Mouse (Mus musculus): ENCODE measurements around the gene Aifm2. TPM values are rescaled to one million over a fixed set of nuclear protein-coding genes. Genes with fewer than 3 reads are reported as not detected.

The Aifm2 gene
- 8.1 TPM for polyA plus RNA-seq (2015; fragmentation: Illumina TruSeq; extraction: RNeasy Lipid Tissue Mini Kit (QIAGEN cat#74804); ENCODE audit: low read depth, low replicate concordance)

GRCm38 (mm10) chr10:61714771-61715461 is at the start of gene Aifm2:
Aifm2 (plus strand) TSS chr10:61715263.

GRCm38 (mm10) chr10:61680015-61680913 is 34.8 kb upstream of the Aifm2 start, which contains the start of gene Sar1a:
Sar1a (plus strand) TSS chr10:61680299.

GRCm38 (mm10) chr10:61694870-61695670 is 20.0 kb upstream of the Aifm2 start, which contains the start of gene Tysnd1:
Tysnd1 (plus strand) TSS chr10:61695514.

GRCm38 (mm10) chr10:61783621-61784251 is 68.7 kb downstream of the Aifm2 start, which contains the start of gene H2afy2:
H2afy2 (minus strand) TSS chr10:61784147.

Other genes with a start within 250 kb of the Aifm2 start
- 21.8 TPM for gene Lrrc20, start 239.5 kb upstream of the Aifm2 start, polyA plus RNA-seq (2015; fragmentation: Illumina TruSeq; extraction: RNeasy Lipid Tissue Mini Kit (QIAGEN cat#74804); ENCODE audit: low read depth, low replicate concordance)
- gene Npffr1, start 119.8 kb upstream of the Aifm2 start, polyA plus RNA-seq (2015; fragmentation: Illumina TruSeq; extraction: RNeasy Lipid Tissue Mini Kit (QIAGEN cat#74804); ENCODE audit: low read depth, low replicate concordance), result 0.52 TPM
- gene Ppa1, start 66.7 kb upstream of the Aifm2 start, polyA plus RNA-seq (2015; fragmentation: Illumina TruSeq; extraction: RNeasy Lipid Tissue Mini Kit (QIAGEN cat#74804); ENCODE audit: low read depth, low replicate concordance), result 135 TPM
- 133 TPM for gene Sar1a, start 35.0 kb upstream of the Aifm2 start, polyA plus RNA-seq (2015; fragmentation: Illumina TruSeq; extraction: RNeasy Lipid Tissue Mini Kit (QIAGEN cat#74804); ENCODE audit: low read depth, low replicate concordance)
- 11.7 TPM for gene Tysnd1, start 19.7 kb upstream of the Aifm2 start, polyA plus RNA-seq (2015; fragmentation: Illumina TruSeq; extraction: RNeasy Lipid Tissue Mini Kit (QIAGEN cat#74804); ENCODE audit: low read depth, low replicate concordance)
- gene H2afy2, start 68.9 kb downstream of the Aifm2 start, polyA plus RNA-seq (2015; fragmentation: Illumina TruSeq; extraction: RNeasy Lipid Tissue Mini Kit (QIAGEN cat#74804); ENCODE audit: low read depth, low replicate concordance), result 18.8 TPM

All from brain, adult 10 weeks (tissue).